9 mouse cellular contexts compared by ENCODE assay signal in genomic region chr4:133104194-133104569, GRCm38 (mm10). TPM values are rescaled to one million over a fixed set of nuclear protein-coding genes. Genes with fewer than 3 reads are reported as not detected.
DNase-seq lines count a peak whose midpoint lies in the region; ATAC-seq and TF ChIP-seq lines count a peak whose summit lies in the region.
"Had no signal": no experiment of that assay in that cellular context is flagged by ENCODE, and none has a peak within 500 bp of the region (broad histone marks: within the 10 kb centered on the region; RNA-seq: fewer than 3 reads in every experiment).

No protein-coding gene starts in this region.

- peak; percentile 24; the same call in 1 of the 2 replicates for ATAC-seq in heart, postnatal 0 days (ENCODE audit: insufficient read depth, low read depth)

- no peak overlapping the region for H3K9ac ChIP-seq in heart, postnatal 0 days (replicated peaks; ENCODE audit: low read depth, low read length)

- TF ChIP-seq CTCF in E14TG2a.4 (conservative IDR thresholded peaks at IDR 0.05; ENCODE audit: low read length) = no peak
- no peak for TF ChIP-seq CTCF in heart, postnatal 0 days (IDR thresholded peaks at IDR 0.05; ENCODE audit: low read depth)
- no peak for TF ChIP-seq CTCF in lung, adult 2 months (IDR thresholded peaks at IDR 0.05; ENCODE audit: insufficient read depth, low read length)

- peak overlapping the region; percentile 50 for H3K27ac ChIP-seq in heart, postnatal 0 days (ENCODE audit: low read depth)

- TF ChIP-seq POLR2A in lung, adult 2 months (IDR thresholded peaks at IDR 0.05; ENCODE audit: borderline replicate concordance, extremely low read depth, low read depth, low read length) = peak; percentile 41; the same call in 1 of the 2 replicates

- intact Hi-C loops in heart, postnatal 10 days (cut with DNase I) = no loop called here

- no peaks in the 10 kb centered on the region for H3K27me3 ChIP-seq in E14TG2a.4 (ENCODE audit: insufficient read depth, low read length)
- no peaks in the 10 kb centered on the region for H3K27me3 ChIP-seq in heart, postnatal 0 days (ENCODE audit: control insufficient read depth, insufficient read depth, low read length)

- H3K9me3 ChIP-seq in E14TG2a.4 (ENCODE audit: low read length) = no peaks in the 10 kb centered on the region
- no peaks in the 10 kb centered on the region for H3K9me3 ChIP-seq in heart, postnatal 0 days (replicated peaks; ENCODE audit: control insufficient read depth, low read length)

- TF ChIP-seq EP300 in heart, postnatal 0 days (IDR thresholded peaks at IDR 0.05; ENCODE audit: low read depth) = no peak

- H3K4me1 ChIP-seq in E14TG2a.4 (replicated peaks; ENCODE audit: low read depth, low read length) = peaks cover 66% of the 10 kb centered on the region
- peaks cover 23% of the 10 kb centered on the region for H3K4me1 ChIP-seq in heart, postnatal 0 days (ENCODE audit: control insufficient read depth, insufficient read depth)
- H3K4me1 ChIP-seq in lung, adult 2 months (ENCODE audit: control insufficient read depth, insufficient read depth, low read length) = peaks cover 23% of the 10 kb centered on the region

- H3K4me2 ChIP-seq in heart, postnatal 0 days (ENCODE audit: low read depth, low read length) = 0 out of 2 replicates have a peak overlapping the region, but pooled peaks have one; percentile 21

- peak; percentile 91 for DNase-seq in heart, adult 11 months
- DNase-seq in heart, postnatal 10 days = no peak
- no peak for DNase-seq in heart, postnatal 0 days (ENCODE audit: low spot score)
- peak; percentile 64 for DNase-seq in lung, adult 2 months
- DNase-seq in frontal cortex, postnatal 36 days (ENCODE audit: low spot score in 2 of 2) = no peak
- no peak for DNase-seq in layer of hippocampus, postnatal 14 days (ENCODE audit: low spot score in 2 of 2)
- DNase-seq in embryo, embryonic 10 days (ENCODE audit: low spot score) = no peak
- DNase-seq: adrenal gland, postnatal 36 days had no signal

- 33% methylated on average over 10 of the region's 10 CpGs for WGBS in heart, postnatal 0 days
- 29% methylated on average over 10 of the region's 10 CpGs for WGBS in lung, adult 2 months

- peak overlapping the region; percentile 61 for H3K4me3 ChIP-seq in E14TG2a.4 (replicated peaks; ENCODE audit: low read length)
- no peak overlapping the region for H3K4me3 ChIP-seq in heart, postnatal 0 days (ENCODE audit: low read depth, low read length)
- H3K4me3 ChIP-seq in lung, adult 2 months (replicated peaks; ENCODE audit: extremely low read depth, low read depth, low read length) = no peak overlapping the region

- H3K36me3 ChIP-seq in E14TG2a.4 (ENCODE audit: insufficient read depth, low read length) = no peaks in the 10 kb centered on the region
- H3K36me3 ChIP-seq in heart, postnatal 0 days (replicated peaks; ENCODE audit: control insufficient read depth, insufficient read depth, low read length) = no peaks in the 10 kb centered on the region

RNA-seq across cellular contexts. Expression of gene Wasf2, which starts 26.1 kb away (rescaled TPM):
- 100 to 1,000 TPM; 134 to 164 TPM for total RNA-seq in heart, postnatal 10 days (2021)
- total RNA-seq in heart, postnatal 0 days (2014; rRNA removed; ENCODE audit: low replicate concordance) = 54.5 and 119 TPM in 2 replicates
- polyA plus RNA-seq in heart, postnatal 0 days (2015; fragmentation: Nextera tagmentation; extraction: Ambion mirVana) = 55.4 and 62.4 TPM in 2 replicates
- polyA plus RNA-seq in lung, adult 2 months (2012; rRNA removed) = 91.7 and 109 TPM in 2 replicates
- 10 to 100 TPM; 37.4 to 45.0 TPM for total RNA-seq in layer of hippocampus, postnatal 14 days (2021)

Comparison
In these comparisons a context has a peak if more than half of its experiments do, and no peak if none do; other contexts are left out.
1. DNase-seq: peak in heart, adult 11 months (single experiment) and lung, adult 2 months (single experiment); none in heart, postnatal 10 days (0 of 2), heart, postnatal 0 days (single experiment), frontal cortex, postnatal 36 days (0 of 2), layer of hippocampus, postnatal 14 days (0 of 2) and embryo, embryonic 10 days (single experiment).